Mouse (Mus musculus) telencephalon, adult 2 months (tissue): ENCODE data around the gene Apobr.

ENCODE experiments used
- DNase-seq: peaks from one replicate; pipeline ENCODE4 v3.0.0-alpha.2; 2011; ENCODE audit warnings: low read depth, low spot score

Gene Apobr

DNA sequence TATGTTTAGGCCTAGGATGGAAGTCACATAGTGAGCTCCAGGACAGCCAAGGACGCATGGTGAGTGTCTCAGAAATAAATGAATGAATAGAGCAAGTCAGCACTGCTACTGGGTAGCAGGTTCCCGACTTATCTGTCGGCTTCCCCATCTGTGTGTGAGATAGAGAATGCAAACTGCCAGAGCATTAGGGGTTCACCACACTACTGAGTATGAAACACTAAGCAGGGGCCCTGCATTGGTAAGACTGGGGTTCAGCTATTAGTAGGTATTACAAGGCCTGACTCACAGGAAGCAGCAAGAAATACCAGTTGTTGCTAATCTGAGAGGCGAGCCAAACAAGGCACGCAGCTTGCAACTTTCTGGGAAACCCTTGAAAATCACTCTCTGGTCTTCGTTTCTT is 14.2 kb downstream of the Apobr start:
- DNase-seq = no peak

DNA sequence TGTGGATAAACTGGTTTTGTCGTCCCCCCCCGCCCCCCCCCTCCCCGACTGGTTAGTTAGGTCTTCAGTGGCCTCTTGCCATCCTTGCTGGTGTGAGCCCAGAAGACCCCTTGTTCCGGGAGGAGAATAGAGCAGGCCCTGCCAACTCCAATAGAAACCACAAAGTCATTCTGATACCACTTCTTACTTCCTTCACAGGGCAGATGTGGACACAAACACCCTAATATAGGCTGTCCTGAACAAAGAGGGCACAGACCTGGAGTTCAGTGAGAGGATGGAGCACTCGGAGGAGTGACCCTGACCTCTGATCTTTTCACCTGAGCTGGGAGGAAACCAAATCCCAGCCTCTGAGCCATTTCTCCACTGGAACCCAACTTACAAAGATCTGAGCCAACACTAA is 17.2 kb downstream of the Apobr start:
- DNase-seq = no peak

DNA sequence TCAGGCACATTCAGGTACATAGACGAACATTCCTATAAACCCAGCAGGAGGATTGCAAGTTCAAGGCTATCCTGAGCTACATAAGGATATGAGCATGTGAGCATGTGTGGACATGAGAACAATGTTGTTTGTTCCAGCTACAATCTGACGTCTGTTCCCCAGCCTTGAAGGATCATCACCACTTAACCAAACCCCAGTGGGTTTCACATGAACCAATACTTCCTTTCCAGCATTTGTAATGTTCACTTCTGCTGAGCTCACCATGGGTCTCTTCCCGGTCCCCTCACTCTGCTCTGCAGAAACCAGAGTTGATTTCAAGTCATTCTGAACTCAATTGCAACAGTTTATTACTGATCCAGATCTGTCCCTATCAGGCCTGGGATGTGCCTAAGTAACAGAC is 17.9 kb downstream of the Apobr start:
- DNase-seq = no peak

GRCm38 (mm10) chr7:126606611-126607010 is 21.9 kb downstream of the Apobr start:
- DNase-seq = no peak

GRCm38 (mm10) chr7:126607064-126607463 is 22.3 kb downstream of the Apobr start:
- DNase-seq = no peak

DNA sequence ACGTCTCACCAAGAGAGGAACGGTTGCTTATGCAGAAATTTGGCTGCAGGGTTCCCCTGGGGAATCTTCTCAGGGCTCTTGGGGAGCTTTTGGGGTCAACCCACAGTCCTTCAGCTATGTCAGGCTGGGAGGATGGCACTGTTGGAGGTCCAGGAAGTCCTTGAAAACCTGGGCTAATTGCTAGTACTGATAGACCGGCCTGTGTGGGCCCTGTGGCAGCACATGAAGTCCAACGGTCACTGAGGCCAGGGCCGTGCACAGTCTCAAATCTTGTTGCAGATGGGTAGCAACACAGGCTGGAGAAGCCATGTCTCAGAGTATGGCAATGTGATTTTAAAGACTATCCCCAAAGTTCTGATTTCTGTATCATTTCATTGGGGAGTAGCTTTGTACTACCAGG is 23.1 kb downstream of the Apobr start:
- no peak for DNase-seq

- no peak for DNase-seq
Observed at GRCm38 (mm10) chr7:126612736-126613135, 28.0 kb downstream of the Apobr start.

- DNase-seq = no peak
Observed at GRCm38 (mm10) chr7:126616707-126617106, 32.0 kb downstream of the Apobr start.

- no peak for DNase-seq
Observed at GRCm38 (mm10) chr7:126619559-126620275, 35.0 kb downstream of the Apobr start.

GRCm38 (mm10) chr7:126621452-126622359 is 37.0 kb downstream of the Apobr start:
- DNase-seq = no peak

DNA sequence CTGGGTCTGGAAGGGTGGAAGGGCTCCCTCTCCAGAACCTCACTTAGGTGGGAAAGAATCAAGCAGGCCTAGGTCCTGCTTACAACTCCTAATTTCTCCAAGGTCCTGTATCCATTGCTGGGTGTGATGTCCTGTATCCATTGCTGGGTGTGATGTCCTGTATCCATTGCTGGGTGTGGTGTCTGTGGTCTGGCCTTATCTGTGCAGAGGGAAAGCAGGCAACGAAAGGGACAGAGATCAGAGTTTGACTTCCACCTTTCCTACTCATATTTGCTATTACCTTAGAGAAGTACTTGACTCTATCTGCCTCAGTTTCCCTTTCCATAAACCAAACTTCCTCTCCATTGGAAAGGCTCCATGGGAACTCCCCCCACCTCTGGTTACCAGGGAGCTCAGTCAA is 38.6 kb downstream of the Apobr start:
- no peak for DNase-seq

DNA sequence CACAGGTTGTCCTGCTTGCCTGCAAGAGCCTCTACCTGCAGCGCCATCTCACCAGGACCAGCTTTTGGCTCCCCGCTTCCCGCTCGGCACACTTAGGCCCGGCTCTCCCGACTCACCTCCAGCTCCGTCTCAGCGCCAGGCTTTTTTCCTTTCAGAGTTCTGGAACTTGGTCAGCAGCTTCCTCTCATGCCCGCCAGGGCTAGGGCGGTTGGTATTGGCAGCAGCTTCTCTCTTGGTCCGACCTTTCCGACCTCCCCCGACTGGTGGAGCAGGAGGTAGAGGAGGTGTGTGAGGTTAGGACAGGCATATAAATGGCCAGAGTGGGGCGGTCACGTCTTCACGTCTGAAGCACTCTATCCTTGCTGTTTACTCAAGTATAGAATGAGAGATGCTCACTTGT is 40.0 kb downstream of the Apobr start:
- no peak for DNase-seq

GRCm38 (mm10) chr7:126625369-126625768 is 40.6 kb downstream of the Apobr start:
- DNase-seq = no peak

- no peak for DNase-seq
Observed at GRCm38 (mm10) chr7:126625807-126626600, 41.3 kb downstream of the Apobr start.

- no peak for DNase-seq
Observed at GRCm38 (mm10) chr7:126628111-126628510, 43.4 kb downstream of the Apobr start.

DNA sequence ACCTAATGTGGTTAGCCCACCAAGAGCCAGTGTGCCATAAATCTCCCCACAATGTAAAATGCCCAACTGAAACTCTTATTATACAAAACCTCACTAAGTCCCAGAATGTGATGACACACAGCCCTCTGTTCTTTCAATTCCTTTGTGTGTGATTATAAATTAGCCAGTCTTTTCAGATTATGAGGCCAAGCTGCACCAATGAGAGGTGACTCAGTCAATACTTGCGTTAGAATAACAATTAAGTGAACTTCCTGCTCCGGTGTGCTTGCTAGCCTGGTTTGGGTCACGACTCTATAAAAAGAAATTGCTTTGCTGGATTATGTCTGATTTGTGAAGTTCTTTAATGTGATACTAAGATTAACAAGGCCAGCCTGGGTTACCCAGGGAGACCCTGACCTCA is 45.2 kb downstream of the Apobr start:
- no peak for DNase-seq

GRCm38 (mm10) chr7:126630824-126631518 is 46.2 kb downstream of the Apobr start, which contains the start of gene Nupr1:
TSS of gene Nupr1 (minus strand) at chr7:126630861.
- no peak for DNase-seq

DNA sequence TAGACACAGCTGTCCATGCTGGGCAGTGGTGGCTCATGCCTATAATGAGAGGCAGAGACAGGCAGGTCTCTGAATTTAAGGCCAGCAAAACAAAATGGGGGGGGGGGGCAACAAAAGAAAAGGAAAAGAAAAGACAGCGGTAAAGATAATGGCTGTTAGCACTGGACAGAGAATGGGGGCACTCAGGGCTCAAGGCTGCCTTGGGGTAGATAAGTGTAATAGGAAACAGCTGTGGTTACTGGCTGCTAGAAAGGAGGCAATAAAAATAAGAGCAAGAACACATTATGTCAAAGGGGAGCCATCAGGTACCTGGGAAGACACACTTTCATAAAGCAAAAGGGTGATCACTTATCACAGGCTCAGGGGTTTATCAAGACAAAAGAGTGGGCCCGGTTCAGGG is 47.7 kb downstream of the Apobr start:
- no peak for DNase-seq

DNA sequence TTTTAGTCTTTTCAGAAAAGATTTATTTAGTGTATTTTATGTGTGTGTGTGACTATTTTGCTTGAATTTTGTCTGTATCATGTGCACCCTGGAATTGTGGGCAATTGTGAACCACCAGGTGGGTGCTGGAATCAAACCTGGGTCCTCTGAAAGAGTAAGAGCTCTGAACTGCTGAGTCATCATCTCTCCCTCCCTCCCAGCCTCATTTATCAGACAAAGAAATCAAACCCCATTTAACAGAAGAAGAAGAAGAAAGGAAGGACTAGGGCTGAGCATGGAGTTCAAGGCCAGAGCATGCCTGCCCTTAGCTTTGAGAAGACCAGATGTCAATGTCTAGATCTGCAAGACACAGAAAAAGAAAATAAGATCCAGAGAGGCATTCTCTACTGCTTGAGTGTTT is 50.6 kb downstream of the Apobr start:
- no peak for DNase-seq

- DNase-seq = no peak
Observed at GRCm38 (mm10) chr7:126636733-126637520, 52.2 kb downstream of the Apobr start.
